Mouse (Mus musculus) layer of hippocampus, postnatal 10 days (tissue): Measurements from ENCODE around the gene Card10. TPM values are rescaled to one million over a fixed set of nuclear protein-coding genes. Genes with fewer than 3 reads are reported as not detected.

Experiments used
- DNase-seq, 2 experiments: peaks; one replicate each; pipeline ENCODE4 v3.0.0; 2021; ENCODE audit warnings: low spot score in 2 of 2
- total RNA-seq, 2 experiments: library from RNA; stranded (reverse); gene quantifications; 2 replicates each; pipeline ENCODE4 v1.2.3; 2021

Gene Card10
- total RNA-seq, 2 experiments from 2014 or later: 5.8 to 6.0 TPM

DNA sequence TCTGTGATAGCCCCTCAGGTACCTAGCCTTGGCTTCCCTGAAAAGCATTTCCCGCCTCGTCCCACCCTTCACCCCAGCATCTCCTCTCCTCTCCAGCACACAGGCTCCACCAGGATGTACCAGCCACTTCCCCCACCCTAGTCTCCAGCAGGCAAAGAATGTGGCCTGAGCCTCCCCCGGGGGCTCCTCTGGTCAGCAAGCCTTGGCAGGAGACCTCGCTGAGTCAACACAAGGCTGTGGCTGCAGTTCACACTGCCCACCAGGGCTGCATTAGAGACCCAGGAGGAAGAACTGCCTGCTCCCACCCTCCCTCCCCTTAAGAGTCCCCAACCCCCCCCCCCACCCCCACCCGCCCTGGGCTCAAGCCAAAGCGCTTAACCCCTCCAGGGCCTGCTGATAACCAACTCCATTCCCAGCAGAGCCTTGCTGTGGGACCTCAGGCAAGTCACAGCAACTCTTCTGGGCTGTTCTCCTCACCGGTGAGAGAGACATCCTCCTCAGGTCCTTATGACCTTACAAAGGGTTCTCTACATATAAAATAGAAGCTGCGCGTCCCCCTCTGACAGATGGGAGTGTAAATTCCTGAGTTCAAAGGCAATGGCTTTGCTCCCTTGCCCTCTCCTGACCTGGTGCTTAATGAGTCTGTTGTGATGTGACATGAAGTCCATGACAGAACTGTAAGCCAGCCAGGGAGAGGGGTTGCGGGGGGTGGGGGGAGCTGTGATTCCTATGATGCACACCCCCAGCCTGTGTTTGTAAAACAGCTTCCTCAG, 31.6 kb upstream of the Card10 start:
- no peak for DNase-seq

DNA sequence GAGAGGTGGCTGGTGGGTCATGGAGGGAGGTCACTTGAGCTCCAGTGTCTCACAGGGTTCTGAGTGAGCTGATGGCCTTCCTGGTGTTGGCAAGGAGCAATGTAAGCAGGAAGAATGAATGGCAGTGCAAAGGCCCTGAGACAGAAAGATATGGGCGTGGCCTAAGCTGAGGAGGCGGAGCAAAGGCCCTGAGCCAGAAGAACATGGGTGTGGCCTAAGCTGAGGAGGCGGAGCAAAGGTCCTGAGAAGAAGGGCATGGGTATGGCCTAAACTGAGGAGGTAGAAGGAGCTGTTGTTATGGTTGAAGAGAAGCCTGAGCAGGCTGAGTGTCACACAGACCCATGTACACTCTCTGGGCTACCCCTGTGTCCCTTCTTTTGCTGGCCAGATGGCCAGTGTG, 30.7 kb upstream of the Card10 start:
- DNase-seq: no peak

DNA sequence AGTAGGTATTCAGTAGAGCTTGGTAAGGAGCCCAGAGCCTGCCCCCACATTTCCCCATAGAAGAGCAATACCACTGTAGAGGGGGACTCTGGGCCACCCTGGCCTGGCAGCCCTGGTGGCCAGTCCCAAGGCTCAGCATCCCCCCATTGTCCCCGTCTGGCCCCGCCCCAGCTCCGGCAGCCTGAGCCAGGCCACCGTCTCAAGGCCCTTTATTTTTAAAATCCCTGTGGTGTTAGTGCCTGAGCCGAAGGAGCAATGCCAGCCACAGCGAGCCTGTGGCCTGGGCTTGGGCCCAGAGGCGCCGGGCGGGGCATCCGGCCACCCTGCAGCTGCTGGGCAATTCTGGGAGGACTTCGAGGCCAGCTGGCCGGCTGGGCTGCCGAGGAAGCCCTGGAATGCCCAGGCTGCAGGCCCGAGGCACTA, 29.9 kb upstream of the Card10 start:
- DNase-seq: peak; percentile 80 to 83

DNA sequence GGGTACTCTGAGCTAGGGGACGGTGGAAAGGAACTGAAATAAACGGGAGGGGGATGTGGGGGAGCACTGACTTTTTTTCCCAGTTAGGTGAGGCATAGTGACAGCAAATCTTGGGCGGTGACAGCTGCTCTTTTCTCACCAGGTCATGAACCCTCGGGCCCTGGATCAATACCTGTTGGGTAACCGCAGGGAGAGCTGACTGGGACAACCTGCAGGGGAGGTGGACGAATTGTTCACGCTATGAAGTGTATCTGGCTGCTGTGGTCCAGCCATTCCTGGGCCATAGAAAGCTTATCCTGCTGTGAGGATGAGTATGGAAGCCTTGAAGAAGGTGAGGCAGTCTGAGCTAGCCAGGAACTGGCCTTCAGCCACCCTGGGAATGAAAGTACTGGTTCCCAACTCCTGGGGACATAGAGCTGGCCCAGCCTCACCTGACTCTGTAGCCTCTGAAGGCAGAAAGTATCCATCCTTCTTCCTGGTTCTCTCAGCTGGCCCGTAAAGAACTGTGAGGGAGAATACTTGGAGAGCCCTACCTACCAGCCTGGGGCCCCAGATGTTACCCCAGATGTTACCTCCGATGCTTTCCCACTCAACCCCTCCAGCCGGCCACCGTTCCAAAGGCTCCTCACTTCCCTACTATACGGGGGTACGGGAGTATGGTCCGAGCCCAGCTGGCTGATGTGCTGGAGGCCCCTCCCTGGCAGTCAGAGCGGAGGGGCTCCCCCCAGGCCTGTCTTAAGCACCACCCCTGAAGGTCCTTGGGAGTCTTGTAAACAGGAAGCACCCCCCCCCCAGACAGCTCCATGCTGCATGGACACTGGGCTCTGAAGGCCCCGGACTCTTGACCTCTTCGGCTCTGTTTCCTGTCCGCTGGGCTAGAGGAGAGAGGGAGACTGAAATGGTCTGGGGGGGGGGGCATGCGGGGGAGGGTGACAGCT, 29.1 kb upstream of the Card10 start:
- peak in 1 of 2 experiments; percentile 21 for DNase-seq

DNA sequence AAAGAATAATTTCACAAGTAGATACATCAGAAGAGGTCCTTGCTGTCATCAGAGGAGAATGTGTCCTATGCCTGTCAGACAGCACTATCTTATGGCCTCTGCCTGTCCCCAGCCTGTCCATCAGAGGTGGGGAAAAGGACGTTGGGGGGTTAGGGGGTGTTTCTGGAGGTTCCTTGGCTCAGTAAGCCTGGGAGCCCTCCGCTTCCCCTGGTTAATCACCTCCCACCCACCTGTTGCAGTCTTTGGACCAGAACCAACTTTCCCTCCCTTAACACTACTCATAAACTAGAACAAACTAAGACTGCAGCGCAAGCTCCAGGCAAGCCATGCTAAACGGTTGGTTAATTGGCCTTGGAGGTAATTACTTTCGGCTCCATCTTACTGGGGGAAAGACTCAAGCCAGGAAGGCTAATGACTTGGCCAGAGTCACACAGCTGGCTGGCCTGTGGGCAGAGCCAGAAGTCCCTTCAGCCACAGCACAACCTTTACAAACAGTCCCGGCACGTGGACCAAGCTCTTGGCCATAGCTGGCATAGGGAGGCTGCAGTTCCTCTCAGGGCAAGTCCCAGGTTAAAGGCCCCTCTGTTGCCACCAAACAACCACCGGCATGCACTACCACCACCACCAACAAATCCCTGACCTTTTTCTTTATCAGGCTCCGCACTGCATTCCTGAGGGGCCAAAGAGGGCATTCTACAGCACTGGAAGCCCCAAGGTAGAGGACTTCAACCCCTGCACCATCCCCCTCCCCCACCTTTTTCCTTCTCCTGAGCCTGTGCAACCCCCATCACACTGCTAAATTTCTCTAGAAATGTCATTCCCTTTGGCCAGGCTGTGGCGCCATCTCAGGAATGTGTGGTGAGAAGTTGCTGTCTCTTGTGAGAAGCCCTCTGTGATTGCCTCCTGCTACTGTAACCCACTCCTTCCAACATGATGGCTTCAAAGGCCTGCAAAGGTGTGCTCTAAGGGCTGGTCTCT, 28.2 kb upstream of the Card10 start:
- DNase-seq: peak in 1 of 2 experiments; percentile 26

DNA sequence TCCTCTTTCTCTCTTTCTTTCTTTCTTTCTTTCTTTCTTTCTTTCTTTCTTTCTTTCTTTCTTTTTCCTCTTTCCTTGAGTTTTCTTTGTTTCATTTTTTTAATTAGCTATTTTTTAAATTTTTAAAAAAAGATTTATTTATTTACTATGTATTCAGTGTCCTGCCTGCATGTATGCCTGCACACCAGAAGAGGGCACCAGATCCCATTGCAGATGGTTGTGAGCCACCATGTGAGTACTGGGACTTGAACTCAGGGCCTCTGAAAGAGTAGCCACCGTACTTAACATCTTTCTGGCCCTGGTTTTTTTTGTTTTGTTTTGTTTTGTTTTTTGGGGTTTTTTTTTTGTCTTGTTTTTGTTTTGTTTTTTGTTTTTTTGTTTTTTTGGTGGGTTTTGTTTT, 26.8 kb upstream of the Card10 start:
- DNase-seq: no peak

DNA sequence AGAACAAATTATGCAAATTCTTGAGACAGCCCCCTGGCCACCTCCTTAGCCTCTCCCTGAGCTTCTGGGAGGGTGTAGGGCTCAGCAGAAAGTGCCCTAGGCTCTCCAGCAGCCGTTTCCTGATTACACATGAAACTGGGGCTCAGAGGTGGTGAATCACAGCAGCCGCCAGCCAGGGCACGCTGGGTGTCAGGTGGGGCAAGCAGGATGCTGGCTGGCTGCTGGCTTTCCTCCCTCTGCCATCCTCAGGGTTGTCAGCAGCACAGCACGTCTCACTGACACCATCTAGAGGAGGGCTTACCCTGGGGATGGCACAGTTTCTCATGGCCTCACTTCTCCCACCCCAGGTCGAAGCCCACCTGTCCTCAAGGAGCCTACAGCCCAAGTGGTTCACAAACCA, 25.5 kb upstream of the Card10 start:
- no peak for DNase-seq

DNA sequence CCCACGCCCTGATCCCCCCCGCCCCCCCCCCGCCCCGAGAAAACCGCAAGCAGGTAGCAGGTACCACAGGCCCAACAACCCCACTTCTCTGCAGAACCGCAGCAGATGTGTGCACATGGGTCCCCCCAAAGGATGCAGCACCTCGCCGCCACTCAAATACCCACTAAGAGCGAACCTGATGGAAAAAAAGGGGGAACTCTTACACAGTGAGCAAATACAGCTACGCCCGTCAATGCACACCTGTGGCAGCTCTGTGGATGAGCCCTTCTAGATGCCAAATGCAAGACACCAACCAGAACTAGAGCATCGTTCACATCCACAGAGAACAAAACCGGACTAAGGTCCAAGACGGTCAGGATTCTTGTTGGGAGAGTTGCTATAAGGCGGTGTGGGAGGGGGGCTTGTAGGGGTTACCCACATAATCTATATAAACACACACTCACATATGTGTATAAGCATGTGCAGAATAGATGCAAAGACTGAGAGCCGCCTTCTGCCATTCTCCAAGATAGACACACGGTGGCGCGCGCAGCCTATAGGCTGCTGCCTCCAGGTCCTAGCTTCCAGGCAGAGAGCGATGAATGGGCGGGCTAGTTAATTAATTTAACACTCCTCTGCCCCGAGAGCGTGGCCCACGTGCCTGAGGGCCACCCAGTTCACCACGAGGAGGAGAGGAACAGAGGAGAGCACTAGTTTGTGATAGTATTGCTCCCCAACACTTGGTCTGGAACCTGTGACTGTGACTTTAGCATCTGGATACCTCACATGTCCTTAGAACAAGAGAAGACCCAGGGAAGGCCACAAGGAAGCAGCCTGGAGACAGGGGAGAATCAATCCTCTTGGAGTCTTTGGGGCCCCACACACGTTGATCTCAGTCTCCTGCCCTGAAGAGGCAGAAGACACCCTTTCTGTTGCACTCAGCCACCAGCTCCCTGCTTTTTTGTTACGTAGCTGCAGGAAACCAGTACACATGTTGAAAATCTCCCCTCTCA, 23.7 kb upstream of the Card10 start:
- DNase-seq: peak; percentile 71 to 78

DNA sequence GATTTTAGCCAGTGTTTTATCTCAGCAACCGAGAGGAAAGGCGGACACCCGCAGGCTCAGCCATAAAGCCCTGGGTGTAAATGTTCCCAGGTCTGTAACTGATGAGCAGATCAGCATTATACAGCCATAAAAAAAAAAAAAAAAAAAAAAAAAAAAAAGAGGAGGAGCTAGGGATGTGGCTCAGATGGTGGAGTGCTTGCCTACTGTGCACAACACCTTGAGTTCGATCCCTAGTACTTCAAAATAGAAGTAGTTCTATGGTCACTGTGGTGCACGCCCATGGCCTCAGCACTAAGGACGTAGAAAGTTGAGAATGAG, 13.2 kb upstream of the Card10 start:
- no peak for DNase-seq

DNA sequence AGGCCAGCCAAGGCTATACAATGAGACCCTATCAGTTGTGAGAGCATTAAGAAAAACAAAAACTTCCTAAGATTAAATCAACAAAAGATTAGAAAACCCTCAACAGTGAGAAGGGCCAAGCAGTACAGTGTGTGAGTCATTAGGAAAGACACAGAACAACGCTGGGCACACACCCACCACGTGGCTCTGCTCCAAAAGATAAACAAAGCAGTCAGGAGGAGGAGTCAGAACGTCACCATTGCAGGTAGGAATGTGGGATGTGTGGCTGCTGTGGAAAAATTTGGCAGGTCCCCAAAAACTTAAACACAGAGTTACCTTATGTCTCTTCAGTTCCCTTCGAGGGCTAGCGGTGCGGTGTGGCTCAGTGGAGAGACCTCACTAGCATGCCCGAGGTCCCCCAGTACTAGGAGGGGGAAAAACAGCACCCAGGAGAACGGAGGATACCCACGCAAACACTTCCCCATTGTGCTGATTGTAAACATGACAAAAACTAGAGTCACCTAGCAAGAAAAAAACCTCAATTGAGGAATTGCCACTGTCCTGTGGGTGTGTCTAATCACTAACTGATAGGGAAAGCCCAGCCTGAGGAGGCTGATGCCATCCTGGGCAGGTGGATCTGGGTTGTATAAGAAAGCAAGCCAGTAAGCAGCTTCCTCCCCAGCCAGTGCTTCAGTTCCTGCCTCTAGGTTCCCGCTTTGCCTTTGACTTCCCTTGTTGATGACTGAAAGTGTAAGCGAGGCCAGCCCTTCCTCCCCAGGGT, 12.7 kb upstream of the Card10 start:
- DNase-seq: no peak

DNA sequence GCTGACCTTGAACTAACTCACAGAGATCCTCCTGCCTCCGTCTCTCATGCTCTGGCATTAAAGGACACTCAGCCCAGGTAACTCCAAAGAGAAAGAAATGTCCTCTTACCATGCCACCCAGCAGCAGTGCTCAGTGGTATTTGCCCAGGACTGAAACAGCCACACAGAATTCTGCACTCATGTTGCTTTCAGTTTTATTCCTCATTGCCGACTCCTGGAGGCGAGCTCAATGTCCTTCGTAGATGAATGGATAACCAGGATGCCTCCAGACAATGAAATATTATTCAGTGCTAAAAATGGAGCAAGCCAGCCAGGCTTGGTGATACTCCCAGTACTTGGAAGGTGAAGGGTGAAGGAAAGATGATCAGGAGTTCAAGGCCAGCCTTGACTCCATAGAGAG, 10.8 kb upstream of the Card10 start:
- no peak for DNase-seq

DNA sequence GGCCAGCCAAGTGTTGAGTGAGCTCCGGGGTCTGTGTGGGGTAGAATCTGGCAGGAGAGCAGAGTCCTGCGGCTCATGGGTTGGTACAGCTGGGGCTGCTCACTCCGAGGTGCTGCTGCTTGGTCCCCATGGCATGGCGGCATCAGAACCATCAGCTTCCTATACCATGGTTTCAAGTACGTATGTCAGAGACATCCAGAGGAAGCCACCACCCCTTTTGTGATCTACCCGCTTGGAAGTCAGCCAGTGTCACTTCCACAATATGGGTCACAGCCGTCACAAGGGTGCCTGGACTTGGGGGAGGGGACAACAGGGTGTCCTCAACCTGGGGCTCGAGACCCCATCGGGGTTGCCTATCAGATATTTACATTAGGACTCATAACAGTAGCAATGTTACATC, 7.3 kb upstream of the Card10 start:
- DNase-seq: no peak

DNA sequence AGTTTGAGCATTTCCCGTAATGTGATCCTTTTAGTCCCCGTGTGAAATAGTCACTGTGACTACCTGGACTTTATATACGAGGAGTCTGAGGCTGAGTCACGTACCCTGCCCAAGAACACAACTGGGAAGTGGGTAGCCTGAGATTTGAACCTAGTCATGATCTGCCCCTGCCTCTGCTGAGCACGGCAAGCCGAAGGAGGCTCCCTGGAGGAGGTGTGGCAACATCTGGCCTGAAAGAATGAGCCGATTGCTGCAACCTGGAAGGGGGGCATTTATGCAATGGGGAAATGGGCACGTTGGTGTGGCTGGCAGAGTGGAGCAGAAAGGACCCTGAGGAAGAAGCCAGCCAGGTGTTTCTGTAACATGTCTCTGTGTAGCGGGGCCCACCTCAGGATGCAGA, 6.9 kb upstream of the Card10 start:
- no peak for DNase-seq

DNA sequence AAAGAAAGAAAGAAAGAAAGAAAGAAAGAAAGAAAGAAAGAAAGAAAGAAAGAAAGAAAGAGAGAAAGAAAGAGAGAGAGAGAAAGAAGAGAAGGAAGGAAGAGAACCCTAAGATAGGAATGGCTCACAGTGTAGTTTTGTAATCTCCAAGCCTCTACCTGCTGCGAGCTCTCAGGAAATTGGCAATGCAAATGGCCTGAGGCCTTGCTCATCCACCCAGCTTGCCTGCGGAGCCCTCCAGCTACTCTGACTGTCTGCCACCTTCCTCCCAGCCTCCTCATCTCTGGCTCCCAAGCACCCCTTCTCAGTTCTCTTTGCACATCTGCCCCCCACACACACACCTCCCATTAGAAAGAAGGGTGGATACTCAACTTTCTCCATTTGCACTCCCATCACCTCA, 6.1 kb upstream of the Card10 start:
- DNase-seq: no peak

DNA sequence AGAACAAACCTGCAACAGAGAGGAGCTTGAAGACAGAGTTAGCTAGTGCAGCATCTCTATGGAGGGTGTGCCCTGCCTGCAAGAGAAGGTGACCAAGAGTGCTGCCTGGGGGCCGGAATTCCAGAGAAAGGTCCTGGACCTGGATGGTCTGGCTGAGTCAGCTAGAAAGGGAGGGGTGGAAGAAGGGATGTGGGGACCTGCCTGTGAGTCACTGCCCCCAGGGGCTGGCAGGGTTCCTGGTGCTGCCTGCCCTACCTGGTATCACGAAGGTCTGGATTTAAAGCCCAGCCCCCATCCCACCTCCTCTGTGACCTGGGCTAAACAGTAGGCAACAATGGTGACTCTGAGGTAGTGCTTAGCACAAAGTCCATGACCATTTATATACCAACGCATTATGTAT, 4.3 kb upstream of the Card10 start:
- DNase-seq: no peak

DNA sequence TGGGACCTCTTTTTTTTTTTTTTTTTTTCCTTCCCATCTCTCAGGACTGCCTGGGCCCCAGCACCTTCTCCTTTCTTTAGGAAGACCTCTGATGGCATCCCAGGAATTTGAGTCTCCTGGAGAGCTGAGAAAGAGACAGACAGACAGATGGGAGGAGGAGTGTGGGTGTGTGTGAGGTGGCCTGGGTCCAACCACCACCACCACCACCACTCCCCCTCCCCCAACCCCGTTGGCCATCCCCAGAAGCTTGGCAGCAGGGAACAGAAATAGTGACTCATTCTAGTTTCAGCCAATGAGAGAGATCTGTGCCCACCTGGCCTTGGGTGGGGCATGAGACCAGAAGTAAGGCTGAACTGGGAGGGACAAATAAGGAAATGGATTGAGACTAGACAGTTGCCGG, 3.8 kb upstream of the Card10 start:
- DNase-seq: no peak

DNA sequence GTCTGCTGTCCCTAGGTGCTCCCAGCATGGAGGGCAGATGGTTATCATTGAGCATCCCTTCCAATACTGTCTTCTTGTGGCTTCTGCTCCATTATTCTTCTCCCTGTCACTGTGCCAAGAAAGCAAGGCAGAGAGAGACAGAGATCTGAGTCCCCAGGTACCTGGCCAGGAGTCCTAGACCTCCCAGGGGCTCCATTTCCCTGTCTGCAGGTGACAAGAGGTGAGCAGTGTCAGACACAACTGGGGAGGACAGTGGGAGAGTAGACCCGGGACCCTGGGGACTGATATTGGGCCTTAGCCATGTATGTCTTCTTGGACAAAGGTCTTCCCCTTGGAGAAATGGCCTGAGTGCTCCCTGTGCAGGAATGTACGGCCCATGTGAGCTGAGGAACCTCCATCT, 2.5 kb upstream of the Card10 start:
- no peak for DNase-seq

DNA sequence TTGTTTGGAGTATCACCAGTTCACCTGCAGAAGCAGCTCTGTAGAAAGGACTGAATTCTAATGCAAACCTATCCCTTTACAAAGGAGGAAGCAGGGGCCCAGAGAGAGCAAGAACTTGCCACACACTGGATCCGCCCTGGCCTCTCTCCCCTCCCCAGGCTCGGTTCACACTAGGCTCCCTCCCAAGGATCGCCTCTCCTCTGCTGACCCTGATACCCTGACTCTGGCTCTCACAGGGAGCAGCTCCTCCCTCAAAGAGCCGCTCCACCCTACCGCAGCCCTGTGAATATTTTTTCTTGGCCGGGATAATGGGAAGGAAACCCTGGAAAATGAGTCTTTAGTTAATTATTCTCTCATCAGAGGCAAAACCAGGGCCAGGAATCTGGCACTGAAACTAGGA, 1.5 kb upstream of the Card10 start:
- DNase-seq: no peak

DNA sequence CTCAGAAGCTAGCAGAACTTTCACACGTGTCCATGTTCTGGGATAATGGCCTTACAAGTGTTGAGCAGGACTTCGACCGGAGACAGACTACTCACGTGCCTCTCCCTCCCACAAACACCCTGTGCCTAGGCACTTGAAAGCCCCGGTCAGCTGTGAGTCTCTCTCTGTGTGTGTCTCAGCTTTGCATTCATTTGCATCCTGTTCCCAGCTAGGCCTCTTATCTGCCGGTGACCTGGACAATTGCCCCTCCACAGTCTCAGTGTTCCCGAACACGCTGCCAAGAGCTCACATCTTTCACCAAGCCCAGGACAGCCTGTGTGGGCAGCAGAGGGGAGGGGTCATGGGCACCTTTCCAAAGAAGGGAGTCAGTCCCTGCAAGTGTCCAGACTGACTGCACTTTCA, 658 bp upstream of the Card10 start:
- DNase-seq: no peak
